Comparison of ENCODE assay signal across 17 mouse cellular contexts in genomic region chr3:105720514-105720913, GRCm38 (mm10). TPM values are rescaled to one million over a fixed set of nuclear protein-coding genes. Genes with fewer than 3 reads are reported as not detected.
"Had no signal": no experiment of that assay in that cellular context is flagged by ENCODE, and none has a peak within 500 bp of the region (broad histone marks: within the 10 kb centered on the region; RNA-seq: fewer than 3 reads in every experiment).

No protein-coding gene starts in this region.

- H3K4me2 ChIP-seq: liver, embryonic 13.5 days; midbrain, embryonic 12.5 days; midbrain, embryonic 15.5 days; neural tube, embryonic 13.5 days had no signal

- H3K36me3 ChIP-seq: midbrain, embryonic 12.5 days; midbrain, embryonic 15.5 days; neural tube, embryonic 13.5 days had no signal

- H3K27ac ChIP-seq: kidney, postnatal 0 days; liver, embryonic 13.5 days; midbrain, embryonic 12.5 days; midbrain, embryonic 15.5 days; neural tube, embryonic 13.5 days; stomach, postnatal 0 days had no signal

- DNase-seq: kidney, adult 2 months; kidney, postnatal 25 days; liver, embryonic 13.5 days; lung, adult 2 months; lung, postnatal 14 days; lung, postnatal 4 days; retina, postnatal 1 day; right cerebral cortex, postnatal 4 days; thymus, adult 2 months; thymus, postnatal 14 days; thymus, postnatal 4 days had no signal

- H3K4me3 ChIP-seq: liver, embryonic 13.5 days; midbrain, embryonic 12.5 days; midbrain, embryonic 15.5 days; neural tube, embryonic 13.5 days had no signal

- H3K27me3 ChIP-seq: midbrain, embryonic 12.5 days; midbrain, embryonic 15.5 days; neural tube, embryonic 13.5 days had no signal

RNA-seq across cellular contexts. Expression of gene Inka2, which starts 16.1 kb away (rescaled TPM):
- total RNA-seq: megakaryocyte progenitor cell, adult 5-6 weeks had no signal
